Mouse (Mus musculus) central nervous system, embryonic 11.5 days (tissue): ENCODE measurements around the gene Dnm1l. TPM values are rescaled to one million over a fixed set of nuclear protein-coding genes. Genes with fewer than 3 reads are reported as not detected.

Experiments used
- polyA plus RNA-seq: library from polyadenylated mRNA; depleted of rRNA; stranded (reverse); fragments of >200 nt; gene quantifications from 2 replicates; pipeline ENCODE4 v1.2.3, GENCODE M21; 2012; rRNA removed

Dnm1l gene
- polyA plus RNA-seq: 41.5 and 70.2 TPM in 2 replicates

GRCm38 (mm10) chr16:16358481-16359100 is at the start of gene Dnm1l:
Dnm1l (minus strand) TSS chr16:16358959.

GRCm38 (mm10) chr16:16302369-16303137 is 56.2 kb downstream of the Dnm1l start, which contains the start of gene Yars2:
Yars2 (plus strand) TSS chr16:16302965.

Other genes starting within 250 kb of the Dnm1l start
- gene Pkp2, start 145.6 kb downstream of the Dnm1l start, polyA plus RNA-seq: 3.1 and 4.0 TPM in 2 replicates
- gene Yars2, start 56.0 kb downstream of the Dnm1l start, polyA plus RNA-seq: 30.4 and 32.6 TPM in 2 replicates
- gene Fgd4, start 241.6 kb upstream of the Dnm1l start, polyA plus RNA-seq: 10.2 and 10.8 TPM in 2 replicates